Mouse (Mus musculus): ENCODE measurements around the gene Cd72.

The Cd72 gene

GRCm38 (mm10) chr4:43406162-43406971 lies 48.1 kb downstream of the Cd72 start:
- in situ Hi-C loops (cut with MboI, MseI): no loop called here

GRCm38 (mm10) chr4:43404697-43405096 lies 49.7 kb downstream of the Cd72 start:
- in situ Hi-C loops (cut with MboI, MseI): no loop called here

GRCm38 (mm10) chr4:43402212-43402611 lies 52.2 kb downstream of the Cd72 start:
- in situ Hi-C loops (cut with MboI, MseI): no loop called here

- in situ Hi-C loops (cut with MboI, MseI): no loop called here
Measured at GRCm38 (mm10) chr4:43401486-43401885, 52.9 kb downstream of the Cd72 start.

GRCm38 (mm10) chr4:43400976-43401375 lies 53.5 kb downstream of the Cd72 start:
- in situ Hi-C loops (cut with MboI, MseI): no loop called here

- in situ Hi-C loops (cut with MboI, MseI): no loop called here
Measured at GRCm38 (mm10) chr4:43399391-43400131, 54.9 kb downstream of the Cd72 start.

GRCm38 (mm10) chr4:43398829-43399331 lies 55.5 kb downstream of the Cd72 start:
- in situ Hi-C loops (cut with MboI, MseI): no loop called here

GRCm38 (mm10) chr4:43398014-43398413 lies 56.4 kb downstream of the Cd72 start:
- in situ Hi-C loops (cut with MboI, MseI): no loop called here
